Mouse (Mus musculus) liver, adult 2 months (tissue): ENCODE results near the gene Nav2.

ENCODE experiments used
- CTCF ChIP-seq: fragments of 200-500 bp; IDR thresholded peaks from 2 replicates; pipeline ENCODE4 v1.5.1; 2011; ENCODE audit warnings: low read depth, low read length, control low read depth
- POLR2A ChIP-seq: fragments of 200-500 bp; IDR thresholded peaks from 2 replicates; pipeline ENCODE4 v1.6.1; 2011; ENCODE audit warnings: low read length, control low read depth; ENCODE audit not compliant: insufficient read depth; ENCODE audit errors: extremely low read depth

GRCm38 (mm10) chr7:49266422-49266821 is 357.9 kb downstream of the Nav2 start:
- no peak for TF ChIP-seq CTCF
- no peak for TF ChIP-seq POLR2A
